Mouse (Mus musculus) lung, embryonic 16.5 days (tissue): ENCODE measurements at regions not wholly inside any gene's neighbourhood (a gene's known extent, or its start where the extent isn't known, plus 50 kb on each side); places are given as distances from the start of the nearest gene placed in this dataset.
A peak's percentile ranks its signal among the peaks of the same experiment; 100 is the strongest.

Source experiments
- ATAC-seq: fragments of 200-750 bp; cut with Nextera tagmentation; 2 replicates; pipeline ENCODE4 v1.8.0; 2017; ENCODE audit warnings: low read depth, mild to moderate bottlenecking, moderate library complexity
- H3K27ac ChIP-seq: fragments of 300-500 bp; sonication (generic); 2 replicates; pipeline ENCODE4 v1.5.1; 2014; ENCODE audit warnings: mild to moderate bottlenecking, control low read depth, low read length
- H3K27me3 ChIP-seq: fragments of 300-500 bp; sonication (generic); 2 replicates; pipeline ENCODE4 v1.6.1; 2014; ENCODE audit warnings: low read depth, low read length, mixed read lengths; ENCODE audit not compliant: control insufficient read depth, insufficient read depth
- H3K36me3 ChIP-seq: fragments of 300-500 bp; sonication (generic); 2 replicates; pipeline ENCODE4 v1.6.1; 2014; ENCODE audit warnings: low read length; ENCODE audit not compliant: control insufficient read depth, insufficient read depth
- H3K4me1 ChIP-seq: fragments of 300-500 bp; sonication (generic); replicated peaks from 2 replicates; pipeline ENCODE4 v1.6.1; 2014; ENCODE audit warnings: low read length, mixed read lengths; ENCODE audit not compliant: control insufficient read depth, insufficient read depth
- H3K4me2 ChIP-seq: fragments of 300-500 bp; sonication (generic); 2 replicates; pipeline ENCODE4 v1.6.1; 2014; ENCODE audit warnings: low read depth, low read length, control low read depth
- H3K4me3 ChIP-seq: fragments of 300-500 bp; sonication (generic); 2 replicates; pipeline ENCODE4 v1.5.1; 2014; ENCODE audit warnings: mild to moderate bottlenecking, low read length, control low read depth
- H3K9ac ChIP-seq: fragments of 300-500 bp; sonication (generic); 2 replicates; pipeline ENCODE4 v1.6.1; 2014; ENCODE audit warnings: low read length, control low read depth
- H3K9me3 ChIP-seq: fragments of 300-500 bp; sonication (generic); 2 replicates; pipeline ENCODE4 v1.6.1; 2016; ENCODE audit warnings: low read length; ENCODE audit not compliant: control insufficient read depth
- WGBS: fragments of 180-500 bp; shearing (Covaris S2); extraction: QIAGEN DNeasy Blood & Tissue Kit; methylation state at CpG from one replicate; pipeline ENCODE4 v1.1.7; 2014; 5-methylcytosine and 5-hydroxymethylcytosine counted together

- H3K4me2 ChIP-seq: no peak overlapping the region
- no peaks in the 10 kb centered on the region for H3K4me1 ChIP-seq
These were observed 367.6 kb downstream of the Atp6ap1l start for GRCm38 (mm10) chr13:90537525-90537924.

GRCm38 (mm10) chr13:90526998-90527397, 378.2 kb downstream of the Atp6ap1l start:
- Histone ChIP-seq H3K27me3 (no peaks in the 10 kb centered on the region), H3K4me1 (no peaks in the 10 kb centered on the region), H3K9me3 (no peaks in the 10 kb centered on the region), H3K9ac (no peak overlapping the region), H3K4me2 (no peak overlapping the region), H3K4me3 (no peak overlapping the region), H3K36me3 (no peaks in the 10 kb centered on the region), H3K27ac (no peak overlapping the region)
- ATAC-seq: no peak
- WGBS: 77% methylated on average over 3 of the region's 3 CpGs

More at GRCm38 (mm10) chr13:90537525-90537924, 367.6 kb downstream of the Atp6ap1l start:
- no peak for ATAC-seq
- H3K36me3 ChIP-seq: no peaks in the 10 kb centered on the region
- no peaks in the 10 kb centered on the region for H3K27me3 ChIP-seq
- no peak overlapping the region for H3K9ac ChIP-seq
- no peak overlapping the region for H3K27ac ChIP-seq
- no peak overlapping the region for H3K4me3 ChIP-seq
- H3K9me3 ChIP-seq: 0 out of 2 replicates have a peak, but pooled peaks cover 2% of the 10 kb centered on the region
- 95% methylated on average over 1 of the region's 1 CpGs for WGBS

- WGBS: 68% methylated on average over 2 of the region's 2 CpGs
- no peak overlapping the region for H3K9ac ChIP-seq
- 0 out of 2 replicates have a peak, but pooled peaks cover 4% of the 10 kb centered on the region for H3K4me1 ChIP-seq
- H3K9me3 ChIP-seq: no peaks in the 10 kb centered on the region
- H3K27me3 ChIP-seq: no peaks in the 10 kb centered on the region
- ATAC-seq: no peak
- H3K4me3 ChIP-seq: no peak overlapping the region
- H3K27ac ChIP-seq: no peak overlapping the region
- H3K36me3 ChIP-seq: no peaks in the 10 kb centered on the region
- no peak overlapping the region for H3K4me2 ChIP-seq
These were observed 379.4 kb downstream of the Atp6ap1l start for GRCm38 (mm10) chr13:90525801-90526200.

GRCm38 (mm10) chr13:90521758-90522245, 383.4 kb downstream of the Atp6ap1l start:
- WGBS: 37% methylated on average over 4 of the region's 4 CpGs
- Histone ChIP-seq H3K27me3 (no peaks in the 10 kb centered on the region), H3K9me3 (no peaks in the 10 kb centered on the region), H3K36me3 (no peaks in the 10 kb centered on the region), H3K27ac (no peak overlapping the region), H3K9ac (no peak overlapping the region), H3K4me1 (0 out of 2 replicates have a peak, but pooled peaks cover 4% of the 10 kb centered on the region), H3K4me2 (no peak overlapping the region), H3K4me3 (no peak overlapping the region)
- no peak for ATAC-seq

GRCm38 (mm10) chr13:90520992-90521757, 384.0 kb downstream of the Atp6ap1l start:
- H3K9me3 ChIP-seq: no peaks in the 10 kb centered on the region
- H3K4me3 ChIP-seq: no peak overlapping the region
- WGBS: 55% methylated on average over 4 of the region's 4 CpGs
- H3K36me3 ChIP-seq: no peaks in the 10 kb centered on the region
- H3K4me1 ChIP-seq: peaks cover 4% of the 10 kb centered on the region; the same call in 1 of the 2 replicates
- no peak overlapping the region for H3K9ac ChIP-seq
- no peaks in the 10 kb centered on the region for H3K27me3 ChIP-seq
- ATAC-seq: peak; percentile 47
- H3K27ac ChIP-seq: no peak overlapping the region
- H3K4me2 ChIP-seq: no peak overlapping the region

- Histone ChIP-seq H3K9ac (peak overlapping the region; percentile 6; the same call in 1 of the 2 replicates), H3K9me3 (no peaks in the 10 kb centered on the region), H3K4me3 (no peak overlapping the region), H3K27ac (peak overlapping the region; percentile 84), H3K27me3 (no peaks in the 10 kb centered on the region), H3K4me1 (peaks cover 5% of the 10 kb centered on the region; the same call in 1 of the 2 replicates), H3K36me3 (no peaks in the 10 kb centered on the region), H3K4me2 (no peak overlapping the region)
- 23% methylated on average over 3 of the region's 3 CpGs for WGBS
- ATAC-seq: peak; percentile 100
These were observed 389.2 kb downstream of the Atp6ap1l start for GRCm38 (mm10) chr13:90515773-90516503.

GRCm38 (mm10) chr13:90513867-90514266, 391.3 kb downstream of the Atp6ap1l start:
- Histone ChIP-seq H3K4me1 (peaks cover 5% of the 10 kb centered on the region; the same call in 1 of the 2 replicates), H3K27me3 (no peaks in the 10 kb centered on the region), H3K36me3 (no peaks in the 10 kb centered on the region), H3K9me3 (no peaks in the 10 kb centered on the region), H3K27ac (no peak overlapping the region), H3K9ac (no peak overlapping the region), H3K4me3 (no peak overlapping the region), H3K4me2 (no peak overlapping the region)
- ATAC-seq: no peak
- WGBS: 61% methylated on average over 4 of the region's 4 CpGs

- peaks cover 5% of the 10 kb centered on the region; the same call in 1 of the 2 replicates for H3K4me1 ChIP-seq
- H3K9me3 ChIP-seq: no peaks in the 10 kb centered on the region
- ATAC-seq: no peak
- no peak overlapping the region for H3K27ac ChIP-seq
- H3K27me3 ChIP-seq: no peaks in the 10 kb centered on the region
- H3K9ac ChIP-seq: no peak overlapping the region
- WGBS: 71% methylated on average over 2 of the region's 2 CpGs
- no peak overlapping the region for H3K4me3 ChIP-seq
- no peaks in the 10 kb centered on the region for H3K36me3 ChIP-seq
- H3K4me2 ChIP-seq: no peak overlapping the region
These were observed 392.3 kb downstream of the Atp6ap1l start for GRCm38 (mm10) chr13:90512786-90513401.

- Histone ChIP-seq H3K27ac (no peak overlapping the region), H3K27me3 (no peaks in the 10 kb centered on the region), H3K4me3 (no peak overlapping the region), H3K36me3 (no peaks in the 10 kb centered on the region), H3K4me2 (no peak overlapping the region), H3K4me1 (peaks cover 3% of the 10 kb centered on the region; the same call in 1 of the 2 replicates), H3K9ac (no peak overlapping the region), H3K9me3 (no peaks in the 10 kb centered on the region)
- WGBS: 81% methylated on average over 6 of the region's 6 CpGs
- ATAC-seq: no peak
These were observed 394.7 kb downstream of the Atp6ap1l start for GRCm38 (mm10) chr13:90510479-90510878.
